Mouse (Mus musculus) liver (tissue): ENCODE measurements at regions not wholly inside any gene's neighbourhood (a gene's known extent, or its start where the extent isn't known, plus 50 kb on each side); places are given as distances from the start of the nearest gene placed in this dataset.

Source experiments
- DNase-seq: peaks from one replicate; pipeline ENCODE4 v3.0.0-alpha.2; 2020; ENCODE audit warnings: mixed read lengths

GRCm38 (mm10) chr14:87348825-87349224 lies 67.6 kb upstream of the Tdrd3 start:
- DNase-seq: no peak

- no peak for DNase-seq
Observed at GRCm38 (mm10) chr14:87365793-87366192, 50.6 kb upstream of the Tdrd3 start.
